Mouse (Mus musculus): ENCODE data around the gene Hao1.

DNA sequence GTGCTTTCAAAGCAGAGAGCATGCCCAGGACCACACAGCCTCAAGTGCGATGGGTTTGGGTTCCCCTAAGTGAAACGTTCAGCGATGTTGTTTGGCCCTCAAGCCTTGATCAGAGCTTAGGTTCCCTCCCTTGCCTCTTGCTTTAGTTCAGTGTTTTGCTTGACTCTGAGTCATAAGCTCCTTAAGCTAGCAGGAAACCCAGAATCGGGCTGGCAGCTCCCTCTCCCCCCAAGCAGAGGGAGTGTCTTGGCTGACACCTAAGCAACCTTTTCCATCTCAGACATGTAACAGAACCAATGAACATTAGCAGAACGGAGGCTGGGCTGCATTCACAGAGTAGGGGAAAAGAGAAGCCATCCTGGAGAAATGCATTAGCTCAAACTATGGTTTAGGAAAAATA, 93.3 kb downstream of the Hao1 start:
- TF ChIP-seq CTCF (IDR thresholded peaks at IDR 0.05; ENCODE audit: borderline replicate concordance, control insufficient read depth, extremely low read depth, insufficient read depth, low read length, poor library complexity): no peak
- TF ChIP-seq POLR2A (IDR thresholded peaks at IDR 0.05; ENCODE audit: control insufficient read depth, extremely low read depth, insufficient read depth, low read length, poor library complexity): no peak

Data from thymus, adult 2 months (tissue).